Mouse (Mus musculus) lung, embryonic 16.5 days (tissue): ENCODE measurements around the gene Aicda. TPM values are rescaled to one million over a fixed set of nuclear protein-coding genes. Genes with fewer than 3 reads are reported as not detected.

Experiments
- ATAC-seq: fragments of 200-750 bp; cut with Nextera tagmentation; 2 replicates; pipeline ENCODE4 v1.8.0; 2017; ENCODE audit warnings: low read depth, mild to moderate bottlenecking, moderate library complexity
- H3K27ac ChIP-seq: fragments of 300-500 bp; sonication (generic); 2 replicates; pipeline ENCODE4 v1.5.1; 2014; ENCODE audit warnings: mild to moderate bottlenecking, control low read depth, low read length
- H3K27me3 ChIP-seq: fragments of 300-500 bp; sonication (generic); 2 replicates; pipeline ENCODE4 v1.6.1; 2014; ENCODE audit warnings: low read depth, low read length, mixed read lengths; ENCODE audit not compliant: control insufficient read depth, insufficient read depth
- H3K36me3 ChIP-seq: fragments of 300-500 bp; sonication (generic); 2 replicates; pipeline ENCODE4 v1.6.1; 2014; ENCODE audit warnings: low read length; ENCODE audit not compliant: control insufficient read depth, insufficient read depth
- H3K4me1 ChIP-seq: fragments of 300-500 bp; sonication (generic); replicated peaks from 2 replicates; pipeline ENCODE4 v1.6.1; 2014; ENCODE audit warnings: low read length, mixed read lengths; ENCODE audit not compliant: control insufficient read depth, insufficient read depth
- H3K4me2 ChIP-seq: fragments of 300-500 bp; sonication (generic); 2 replicates; pipeline ENCODE4 v1.6.1; 2014; ENCODE audit warnings: low read depth, low read length, control low read depth
- H3K4me3 ChIP-seq: fragments of 300-500 bp; sonication (generic); 2 replicates; pipeline ENCODE4 v1.5.1; 2014; ENCODE audit warnings: mild to moderate bottlenecking, low read length, control low read depth
- H3K9ac ChIP-seq: fragments of 300-500 bp; sonication (generic); 2 replicates; pipeline ENCODE4 v1.6.1; 2014; ENCODE audit warnings: low read length, control low read depth
- H3K9me3 ChIP-seq: fragments of 300-500 bp; sonication (generic); 2 replicates; pipeline ENCODE4 v1.6.1; 2016; ENCODE audit warnings: low read length; ENCODE audit not compliant: control insufficient read depth
- WGBS: fragments of 180-500 bp; shearing (Covaris S2); extraction: QIAGEN DNeasy Blood & Tissue Kit; methylation state at CpG from one replicate; pipeline ENCODE4 v1.1.7; 2014; 5-methylcytosine and 5-hydroxymethylcytosine counted together
- polyA plus RNA-seq: library from polyadenylated mRNA; unstranded; fragments of >200 nt; fragmentation: Nextera tagmentation; extraction: Ambion mirVana; gene quantifications from 2 replicates; pipeline ENCODE4 v1.2.1, GENCODE M21; 2015

Aicda gene
- polyA plus RNA-seq, 1 experiment from 2014 or later, result not detected

- ATAC-seq, result no peak
- no peak within 1 kb of the TSS for H3K4me2 ChIP-seq
- H3K27me3 ChIP-seq, result no peaks in the 10 kb centered on the region
- H3K27ac ChIP-seq, result no peak within 1 kb of the TSS
- H3K4me1 ChIP-seq, result no peaks in the 10 kb centered on the region
- no peak within 1 kb of the TSS for H3K4me3 ChIP-seq
- no peaks in the 10 kb centered on the region for H3K9me3 ChIP-seq
- no peak within 1 kb of the TSS for H3K9ac ChIP-seq
- 28% methylated on average over 14 of the region's 14 CpGs for WGBS
- no peaks in the 10 kb centered on the region for H3K36me3 ChIP-seq
Observed at GRCm38 (mm10) chr6:122609771-122610170, 56.2 kb downstream of the Aicda start, which contains the start of gene Gdf3. Gdf3 (minus strand) TSS chr6:122610087.

DNA sequence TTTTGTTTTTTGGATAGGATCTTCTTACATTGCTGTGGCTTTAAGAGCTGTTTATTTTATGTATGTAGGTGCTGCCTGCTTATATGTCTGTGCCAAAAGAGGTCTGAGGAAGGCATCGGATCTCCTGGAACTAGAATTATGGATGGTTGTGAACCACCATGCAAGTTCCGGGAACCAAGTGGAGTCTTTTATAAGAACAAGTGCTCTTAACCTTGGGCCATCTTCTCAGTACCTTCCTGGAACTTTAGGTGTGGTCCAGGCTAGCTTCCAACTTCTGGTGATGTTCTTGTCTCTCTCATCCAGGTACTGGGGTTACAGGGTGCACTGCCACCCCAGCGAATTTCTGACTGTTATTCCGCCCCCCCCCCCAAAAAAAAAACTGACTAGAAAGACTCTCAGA is 58.8 kb downstream of the Aicda start:
- Histone ChIP-seq H3K27ac (no peak overlapping the region), H3K4me1 (no peaks in the 10 kb centered on the region), H3K4me3 (no peak overlapping the region), H3K4me2 (no peak overlapping the region), H3K9ac (no peak overlapping the region), H3K9me3 (no peaks in the 10 kb centered on the region), H3K27me3 (no peaks in the 10 kb centered on the region), H3K36me3 (no peaks in the 10 kb centered on the region)
- 67% methylated on average over 4 of the region's 4 CpGs for WGBS
- ATAC-seq, result no peak

Other genes starting within 250 kb of the Aicda start
- gene M6pr, start 245.1 kb upstream of the Aicda start, polyA plus RNA-seq, result 123 and 126 TPM in 2 replicates
- gene Phc1, start 213.2 kb upstream of the Aicda start, polyA plus RNA-seq, result 12.9 and 15.4 TPM in 2 replicates
- gene Rimklb, start 55.0 kb upstream of the Aicda start, polyA plus RNA-seq, result 7.5 and 8.3 TPM in 2 replicates
- gene Mfap5, start 48.0 kb upstream of the Aicda start, polyA plus RNA-seq, result 26.4 and 31.6 TPM in 2 replicates
- 5.2 and 7.0 TPM in 2 replicates for gene Apobec1, start 48.6 kb downstream of the Aicda start, polyA plus RNA-seq
- gene Gdf3, start 56.3 kb downstream of the Aicda start, polyA plus RNA-seq, result 0.06 TPM in 1 of 2 replicates, not detected in the other
- gene Dppa3, start 72.6 kb downstream of the Aicda start, polyA plus RNA-seq, result 0.39 TPM in 1 of 2 replicates, not detected in the other
- 0.28 and 0.54 TPM in 2 replicates for gene Nanog, start 153.7 kb downstream of the Aicda start, polyA plus RNA-seq
- 6.9 and 7.5 TPM in 2 replicates for gene Slc2a3, start 247.8 kb downstream of the Aicda start, polyA plus RNA-seq